Mouse (Mus musculus) embryonic facial prominence, embryonic 10.5 days (tissue): ENCODE data around the gene Cgnl1. TPM values are rescaled to one million over a fixed set of nuclear protein-coding genes. Genes with fewer than 3 reads are reported as not detected.

Experiments used
- DNase-seq: peaks from one replicate; pipeline ENCODE4 v3.0.0-alpha.2; 2017; ENCODE audit warnings: low spot score
- H3K27ac ChIP-seq: fragments of 300-500 bp; sonication (generic); replicated peaks from 2 replicates; pipeline ENCODE4 v1.5.1; 2016; ENCODE audit warnings: mild to moderate bottlenecking
- H3K27me3 ChIP-seq: fragments of 300-500 bp; sonication (generic); replicated peaks from 2 replicates; pipeline ENCODE4 v1.6.1; 2016; ENCODE audit warnings: low read depth, mild to moderate bottlenecking; ENCODE audit not compliant: poor library complexity, severe bottlenecking
- H3K36me3 ChIP-seq: fragments of 300-500 bp; sonication (generic); replicated peaks from 2 replicates; pipeline ENCODE4 v1.6.1; 2016; ENCODE audit warnings: mild to moderate bottlenecking, moderate library complexity
- H3K4me1 ChIP-seq: fragments of 300-500 bp; sonication (generic); 2 replicates; pipeline ENCODE4 v1.6.1; 2016
- H3K4me3 ChIP-seq: fragments of 300-500 bp; sonication (generic); 2 replicates; pipeline ENCODE4 v1.5.1; 2016; ENCODE audit warnings: mild to moderate bottlenecking, moderate library complexity
- H3K9me3 ChIP-seq: fragments of 300-500 bp; sonication (generic); 2 replicates; pipeline ENCODE4 v1.6.1; 2016; ENCODE audit warnings: mild to moderate bottlenecking
- WGBS: fragments of 180-500 bp; shearing (Covaris S2); methylation state at CpG from one replicate; pipeline ENCODE4 v1.1.7; 2016; 5-methylcytosine and 5-hydroxymethylcytosine counted together
- polyA plus RNA-seq: library from polyadenylated mRNA; unstranded; fragments of >200 nt; fragmentation: Nextera tagmentation; extraction: Ambion mirVana; gene quantifications from 2 replicates; pipeline ENCODE4 v1.2.1, GENCODE M21; 2016

Gene Cgnl1
- 10.8 and 11.1 TPM in 2 replicates for polyA plus RNA-seq

GRCm38 (mm10) chr9:71770991-71771767, at the start of gene Cgnl1:
Cgnl1 (minus strand) TSS chr9:71771602.
- under 1% methylated on average over 67 of the region's 67 CpGs for WGBS

GRCm38 (mm10) chr9:71818453-71818852, 47.1 kb upstream of the Cgnl1 start:
- no peaks in the 10 kb centered on the region for H3K9me3 ChIP-seq
- H3K27me3 ChIP-seq = no peaks in the 10 kb centered on the region
- H3K36me3 ChIP-seq = no peaks in the 10 kb centered on the region
- H3K27ac ChIP-seq = no peak overlapping the region
- no peak overlapping the region for H3K4me3 ChIP-seq
- H3K4me1 ChIP-seq = peaks cover 11% of the 10 kb centered on the region; the same call in 1 of the 2 replicates
- DNase-seq = no peak
- 92% methylated on average over 7 of the region's 7 CpGs for WGBS

More at GRCm38 (mm10) chr9:71770991-71771767, at the start of gene Cgnl1:
- Histone ChIP-seq H3K27ac (peak within 1 kb of the TSS; percentile 85), H3K36me3 (no peaks in the 10 kb centered on the region), H3K9me3 (peaks cover 3% of the 10 kb centered on the region; the same call in 1 of the 2 replicates), H3K27me3 (peaks cover 39% of the 10 kb centered on the region), H3K4me1 (peaks cover 35% of the 10 kb centered on the region), H3K4me3 (peak within 1 kb of the TSS; percentile 75)
- peak; percentile 83 for DNase-seq

- Histone ChIP-seq H3K27ac (no peak overlapping the region), H3K27me3 (no peaks in the 10 kb centered on the region), H3K4me1 (peaks cover 27% of the 10 kb centered on the region), H3K36me3 (no peaks in the 10 kb centered on the region), H3K4me3 (no peak overlapping the region), H3K9me3 (no peaks in the 10 kb centered on the region)
- 68% methylated on average over 3 of the region's 3 CpGs for WGBS
- DNase-seq = no peak
Measured at GRCm38 (mm10) chr9:71816121-71816520, 44.7 kb upstream of the Cgnl1 start.

- Histone ChIP-seq H3K9me3 (no peaks in the 10 kb centered on the region), H3K36me3 (no peaks in the 10 kb centered on the region), H3K27me3 (no peaks in the 10 kb centered on the region; the same call in 1 of the 2 replicates), H3K27ac (no peak overlapping the region), H3K4me3 (no peak overlapping the region), H3K4me1 (peaks cover 35% of the 10 kb centered on the region)
- WGBS = 89% methylated on average over 3 of the region's 3 CpGs
- DNase-seq = no peak
Measured at GRCm38 (mm10) chr9:71813565-71813964, 42.2 kb upstream of the Cgnl1 start.

GRCm38 (mm10) chr9:71812914-71813313, 41.5 kb upstream of the Cgnl1 start:
- Histone ChIP-seq H3K27ac (no peak overlapping the region), H3K9me3 (no peaks in the 10 kb centered on the region), H3K4me3 (no peak overlapping the region), H3K4me1 (peaks cover 34% of the 10 kb centered on the region), H3K27me3 (no peaks in the 10 kb centered on the region; the same call in 1 of the 2 replicates), H3K36me3 (no peaks in the 10 kb centered on the region)
- WGBS = 59% methylated on average over 4 of the region's 4 CpGs
- no peak for DNase-seq

GRCm38 (mm10) chr9:71812402-71812801, 41.0 kb upstream of the Cgnl1 start:
- Histone ChIP-seq H3K9me3 (no peaks in the 10 kb centered on the region), H3K4me1 (peaks cover 36% of the 10 kb centered on the region), H3K36me3 (no peaks in the 10 kb centered on the region), H3K27ac (no peak overlapping the region), H3K4me3 (no peak overlapping the region), H3K27me3 (no peaks in the 10 kb centered on the region; the same call in 1 of the 2 replicates)
- DNase-seq = no peak
- WGBS = 48% methylated on average over 4 of the region's 4 CpGs

GRCm38 (mm10) chr9:71811404-71811803, 40.0 kb upstream of the Cgnl1 start:
- H3K27ac ChIP-seq = no peak overlapping the region
- H3K9me3 ChIP-seq = no peaks in the 10 kb centered on the region
- peaks cover 36% of the 10 kb centered on the region for H3K4me1 ChIP-seq
- H3K27me3 ChIP-seq = no peaks in the 10 kb centered on the region; the same call in 1 of the 2 replicates
- 76% methylated on average over 5 of the region's 5 CpGs for WGBS
- no peak overlapping the region for H3K4me3 ChIP-seq
- no peaks in the 10 kb centered on the region for H3K36me3 ChIP-seq
- no peak for DNase-seq

GRCm38 (mm10) chr9:71810723-71811122, 39.3 kb upstream of the Cgnl1 start:
- WGBS = 82% methylated on average over 2 of the region's 2 CpGs
- no peak for DNase-seq

GRCm38 (mm10) chr9:71808640-71809254, 37.3 kb upstream of the Cgnl1 start:
- Histone ChIP-seq H3K4me3 (peak overlapping the region; percentile 29; the same call in 1 of the 2 replicates), H3K27ac (no peak overlapping the region), H3K36me3 (no peaks in the 10 kb centered on the region), H3K4me1 (peaks cover 54% of the 10 kb centered on the region), H3K27me3 (no peaks in the 10 kb centered on the region; the same call in 1 of the 2 replicates), H3K9me3 (no peaks in the 10 kb centered on the region)
- DNase-seq = peak; percentile 18
- 37% methylated on average over 11 of the region's 11 CpGs for WGBS

More at GRCm38 (mm10) chr9:71810723-71811122, 39.3 kb upstream of the Cgnl1 start:
- Histone ChIP-seq H3K4me1 (peaks cover 36% of the 10 kb centered on the region), H3K27ac (no peak overlapping the region), H3K9me3 (no peaks in the 10 kb centered on the region), H3K27me3 (no peaks in the 10 kb centered on the region; the same call in 1 of the 2 replicates), H3K36me3 (no peaks in the 10 kb centered on the region), H3K4me3 (no peak overlapping the region)

- 51% methylated on average over 4 of the region's 4 CpGs for WGBS
- no peak overlapping the region for H3K27ac ChIP-seq
- H3K27me3 ChIP-seq = no peaks in the 10 kb centered on the region; the same call in 1 of the 2 replicates
- no peaks in the 10 kb centered on the region for H3K36me3 ChIP-seq
- DNase-seq = no peak
- peaks cover 60% of the 10 kb centered on the region for H3K4me1 ChIP-seq
- no peak overlapping the region for H3K4me3 ChIP-seq
- no peaks in the 10 kb centered on the region for H3K9me3 ChIP-seq
Measured at GRCm38 (mm10) chr9:71807801-71808200, 36.4 kb upstream of the Cgnl1 start.

- peak; percentile 85 for DNase-seq
- Histone ChIP-seq H3K9me3 (no peaks in the 10 kb centered on the region), H3K27me3 (peaks cover 4% of the 10 kb centered on the region; the same call in 1 of the 2 replicates), H3K4me1 (peaks cover 47% of the 10 kb centered on the region), H3K36me3 (no peaks in the 10 kb centered on the region), H3K27ac (no peak overlapping the region), H3K4me3 (no peak overlapping the region)
- 7% methylated on average over 2 of the region's 2 CpGs for WGBS
Measured at GRCm38 (mm10) chr9:71806422-71806805, 35.0 kb upstream of the Cgnl1 start.

- Histone ChIP-seq H3K4me1 (peaks cover 44% of the 10 kb centered on the region), H3K27me3 (peaks cover 4% of the 10 kb centered on the region; the same call in 1 of the 2 replicates), H3K27ac (peak overlapping the region; percentile 5), H3K36me3 (no peaks in the 10 kb centered on the region), H3K4me3 (no peak overlapping the region), H3K9me3 (no peaks in the 10 kb centered on the region)
- peak; percentile 23 for DNase-seq
- 40% methylated on average over 6 of the region's 6 CpGs for WGBS
Measured at GRCm38 (mm10) chr9:71805646-71806421, 34.4 kb upstream of the Cgnl1 start.
